Mouse (Mus musculus) embryonic stem cell, embryonic (primary cell): ENCODE data around the gene Arap1.

Experiments used
- CTCF ChIA-PET, 4 experiments: fragments of 300-600 bp in 2 of 4; fragments of 350-600 bp in 2 of 4; sonication (Branson Sonifier 250); formaldehyde crosslinking; loops; one replicate each; lab custom pipeline; 2022; ENCODE audit warnings: inconsistent platforms in 2 of 4; lab: Charles Lee
- POLR2A ChIA-PET, 4 experiments: fragments of 300-600 bp in 2 of 4; fragments of 350-600 bp in 2 of 4; sonication (Branson Sonifier 250); formaldehyde crosslinking; loops; one replicate each; lab custom pipeline; 2022; ENCODE audit warnings: antibody characterized with exemption in 4 of 4, inconsistent platforms in 1 of 4; lab: Charles Lee

Arap1 gene

DNA sequence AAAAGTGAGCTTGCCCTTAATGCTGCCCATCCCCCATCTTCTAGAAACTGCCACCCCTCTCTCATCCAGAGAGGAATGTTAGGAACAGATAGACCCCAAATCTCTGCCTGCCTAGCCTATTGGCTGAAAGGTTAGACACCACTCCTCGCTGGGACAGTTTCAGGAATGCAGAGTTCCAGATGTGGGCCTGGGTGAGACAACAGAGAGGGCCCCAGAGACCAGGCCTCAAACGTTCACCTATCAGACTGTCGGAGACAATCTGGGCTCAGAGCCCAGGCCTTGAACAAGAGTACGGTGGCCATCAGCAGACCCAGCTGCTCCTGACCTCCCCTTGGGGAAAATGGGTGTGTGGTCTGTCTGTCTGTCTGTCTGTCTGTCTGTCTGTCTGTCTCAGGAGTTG is 45.1 kb downstream of the Arap1 start:
- CTCF ChIA-PET: interaction anchor here (1.5 to 3.5 kb wide), 6 partner anchors 19 to 82 kb away, joined by 5 to 34 read pairs (median 14); no protein-coding TSS in a partner anchor
- POLR2A ChIA-PET: interaction anchor here in 2 of 4 experiments (0.6 to 1.8 kb wide), 6 partner anchors 9 to 97 kb away, joined by 3 to 8 read pairs (median 3); no protein-coding TSS in a partner anchor

DNA sequence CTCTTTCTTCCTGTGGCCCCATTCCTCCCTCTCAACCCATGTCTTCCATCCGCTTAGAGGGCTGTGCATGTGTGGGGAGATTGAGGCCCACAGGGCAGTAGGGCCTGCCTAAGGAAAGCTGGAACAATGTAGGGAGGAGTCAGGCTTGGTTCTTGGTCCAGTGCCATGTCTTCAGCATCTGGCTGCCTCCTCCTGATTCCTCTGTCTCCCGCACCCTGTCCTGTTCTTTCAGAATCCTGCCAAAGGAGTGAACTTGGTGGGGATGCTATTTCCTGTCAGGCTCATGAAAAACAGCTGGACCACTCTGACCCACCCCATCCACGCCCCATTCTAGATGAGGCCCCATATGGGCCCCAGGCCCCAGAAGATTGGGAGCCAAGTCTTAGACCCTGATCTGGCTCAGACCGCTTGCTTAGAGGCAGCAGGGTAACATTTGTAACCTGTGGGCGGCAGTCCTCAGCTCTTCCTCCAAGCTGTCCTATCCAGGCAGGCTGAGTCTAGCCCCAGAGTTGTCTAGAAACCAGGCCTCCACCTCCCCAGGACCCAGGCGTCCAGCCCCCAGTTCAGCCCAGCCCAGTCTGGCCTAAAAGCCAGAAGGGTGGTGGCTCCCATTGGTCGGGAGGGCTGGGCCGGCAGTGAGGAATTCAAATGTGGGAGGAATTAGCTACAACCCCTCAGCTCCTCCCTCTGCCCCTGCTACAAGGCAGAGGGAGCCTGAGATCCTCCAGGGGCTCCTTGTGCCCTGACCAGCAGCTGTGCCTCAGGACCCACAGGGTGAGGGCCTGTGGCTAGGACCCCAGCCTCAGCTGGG is 46.0 kb downstream of the Arap1 start:
- CTCF ChIA-PET: interaction anchor here (0.5 to 3.5 kb wide), 22 partner anchors 8 to 450 kb away, joined by 3 to 34 read pairs (median 4); partner anchors contain the start of genes Arap1 (in 1 of the 4) and Atg16l2 (in 1 of the 4)

DNA sequence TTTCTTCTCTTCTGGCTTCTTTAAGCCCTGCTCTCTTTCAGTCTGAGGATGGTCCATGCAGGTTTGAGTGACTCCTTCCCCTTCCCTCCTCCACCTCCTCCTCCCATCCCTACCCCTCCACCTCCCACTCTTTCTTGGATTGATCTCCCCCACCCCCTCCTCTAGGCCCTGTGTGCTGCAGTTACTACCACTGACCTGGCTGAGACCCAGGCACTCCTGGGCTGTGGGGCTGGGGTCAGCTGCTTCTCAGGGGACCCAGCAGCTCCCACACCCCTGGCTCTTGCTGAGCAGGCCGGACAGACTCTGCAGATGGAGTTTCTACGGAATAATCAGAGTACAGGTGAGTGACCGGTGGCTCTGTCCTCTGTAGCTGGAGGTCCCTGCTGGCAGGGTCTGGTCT is 46.7 kb downstream of the Arap1 start:
- POLR2A ChIA-PET: interaction anchor here in 3 of 4 experiments (0.7 to 1.7 kb wide), 20 partner anchors 8 to 688 kb away, joined by 3 to 8 read pairs (median 3); partner anchors contain the start of genes Atg16l2 (in 1 of the 3), Fam168a (in 1 of the 3) and Gm45837 (in 1 of the 3)

More for the DNA sequence above, 46.0 kb downstream of the Arap1 start:
- POLR2A ChIA-PET: interaction anchor here in 3 of 4 experiments (0.6 to 1.8 kb wide), 27 partner anchors 8 to 688 kb away, joined by 3 to 8 read pairs (median 3); partner anchors contain the start of genes Atg16l2 (in 1 of the 3), Clpb (in 1 of the 3), Fam168a (in 1 of the 3) and Gm45837 (in 1 of the 3)

DNA sequence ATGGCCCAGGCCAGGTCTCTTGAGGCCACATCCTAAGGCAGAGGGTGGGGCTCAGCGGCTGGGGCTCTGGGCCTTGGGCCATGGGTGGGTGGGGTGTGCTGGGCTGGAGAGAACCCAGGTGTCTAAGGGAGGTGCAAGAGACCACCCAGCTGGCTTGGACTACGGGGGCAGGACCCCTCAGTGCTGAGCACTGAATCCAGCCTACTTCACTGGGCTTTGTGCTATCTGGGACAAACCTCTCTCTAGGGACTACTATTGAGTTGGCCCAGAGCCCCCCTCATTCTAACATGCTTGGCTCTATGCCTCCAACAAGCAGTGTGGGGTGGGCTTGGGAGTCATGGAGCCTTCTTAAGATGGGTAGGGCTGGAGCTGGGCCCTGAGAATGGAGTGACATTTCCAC is 47.6 kb downstream of the Arap1 start:
- ChIA-PET POLR2A (interaction anchor here in 1 of 4 experiments (1.1 to 1.4 kb wide), 3 partner anchors 13 to 94 kb away, joined by 3 to 4 read pairs (median 3); partner anchors contain the start of gene Atg16l2), CTCF (interaction anchor here in 2 of 4 experiments (1.8 to 3.0 kb wide), 3 partner anchors 17 to 55 kb away, joined by 4 to 23 read pairs (median 9); no protein-coding TSS in a partner anchor)

More for the DNA sequence above, 46.7 kb downstream of the Arap1 start:
- CTCF ChIA-PET: interaction anchor here (0.7 to 3.5 kb wide), 19 partner anchors 9 to 450 kb away, joined by 3 to 34 read pairs (median 4); partner anchors contain the start of gene Arap1 (in 1 of the 4)

DNA sequence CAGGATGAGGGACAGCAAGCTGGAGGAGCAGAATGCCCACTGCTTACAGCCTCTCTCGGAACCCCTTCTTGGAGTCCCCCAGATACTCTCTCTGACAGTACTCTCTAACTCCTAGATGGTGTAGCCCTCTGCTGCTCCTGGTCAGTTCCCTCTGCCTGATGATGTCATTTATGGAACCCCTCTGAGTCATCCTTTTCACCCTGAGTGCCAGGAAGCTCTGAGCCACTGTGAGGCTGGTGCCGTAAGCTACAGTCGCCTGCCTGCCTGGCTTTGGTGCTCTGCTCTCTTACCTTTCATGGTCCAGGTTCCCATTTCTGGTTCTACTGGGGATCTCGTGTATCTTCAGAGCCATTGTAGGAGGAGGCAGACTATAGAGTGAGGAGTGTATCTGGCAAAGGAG is 49.3 kb downstream of the Arap1 start:
- CTCF ChIA-PET: interaction anchor here (1.0 to 8.0 kb wide), 8 partner anchors 15 to 336 kb away, joined by 3 to 52 read pairs (median 4); partner anchors contain the start of gene Gm45837 (in 1 of the 4)
- POLR2A ChIA-PET: interaction anchor here in 1 of 4 experiments (0.9 to 2.2 kb wide), 4 partner anchors 11 to 95 kb away, joined by 3 to 7 read pairs (median 4); partner anchors contain the start of gene Atg16l2

DNA sequence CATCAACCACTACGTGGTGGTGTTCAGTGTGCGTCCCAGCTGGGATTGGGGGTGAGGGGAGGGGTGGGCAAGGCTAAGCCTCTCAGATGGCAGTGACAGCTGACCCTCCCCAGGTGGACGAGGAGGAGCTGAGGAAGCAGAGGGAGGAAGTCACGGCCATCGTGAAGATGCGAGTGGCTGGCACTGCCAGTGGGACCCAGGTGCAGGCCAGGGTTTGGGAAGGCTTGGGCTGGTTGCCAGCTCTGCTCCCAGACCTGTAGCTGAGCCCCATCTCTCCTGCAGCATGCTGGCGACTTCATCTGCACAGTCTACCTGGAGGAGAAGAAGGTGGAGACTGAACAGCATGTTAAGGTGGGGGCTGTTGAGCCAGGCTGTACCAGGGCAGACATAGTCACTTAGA is 53.6 kb downstream of the Arap1 start:
- CTCF ChIA-PET: interaction anchor here in 3 of 4 experiments (1.0 to 8.0 kb wide), 5 partner anchors 11 to 91 kb away, joined by 3 to 52 read pairs (median 5); partner anchors contain the start of gene Gm45837 (in 1 of the 3)
- POLR2A ChIA-PET: no interaction called here

DNA sequence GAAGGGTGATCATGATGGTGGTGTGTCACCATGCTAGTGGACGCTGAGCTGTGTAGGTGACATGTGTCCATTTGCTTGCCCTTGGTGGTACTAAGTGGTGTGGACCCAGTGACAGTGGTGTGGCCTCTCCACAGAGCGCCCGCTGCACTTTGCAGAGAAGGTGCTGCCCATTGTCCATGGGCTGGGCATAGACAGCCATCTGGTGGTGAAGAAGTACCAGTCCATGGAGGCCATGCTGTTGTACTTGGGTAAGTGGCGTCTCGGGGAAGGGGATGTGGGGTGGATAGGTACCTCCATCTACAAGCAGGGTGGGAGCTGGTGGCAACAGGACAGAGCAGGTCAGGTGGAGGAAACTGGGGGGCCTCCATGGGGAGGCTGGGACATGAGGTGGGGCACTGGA is 56.0 kb downstream of the Arap1 start:
- POLR2A ChIA-PET: interaction anchor here in 1 of 4 experiments (1.6 kb wide), 1 partner anchor 8 kb away, joined by 5 read pairs; no protein-coding TSS in a partner anchor
- CTCF ChIA-PET: interaction anchor here (0.8 to 8.0 kb wide), 5 partner anchors 8 to 93 kb away, joined by 3 to 52 read pairs (median 8); partner anchors contain the start of gene Gm45837 (in 1 of the 4)

DNA sequence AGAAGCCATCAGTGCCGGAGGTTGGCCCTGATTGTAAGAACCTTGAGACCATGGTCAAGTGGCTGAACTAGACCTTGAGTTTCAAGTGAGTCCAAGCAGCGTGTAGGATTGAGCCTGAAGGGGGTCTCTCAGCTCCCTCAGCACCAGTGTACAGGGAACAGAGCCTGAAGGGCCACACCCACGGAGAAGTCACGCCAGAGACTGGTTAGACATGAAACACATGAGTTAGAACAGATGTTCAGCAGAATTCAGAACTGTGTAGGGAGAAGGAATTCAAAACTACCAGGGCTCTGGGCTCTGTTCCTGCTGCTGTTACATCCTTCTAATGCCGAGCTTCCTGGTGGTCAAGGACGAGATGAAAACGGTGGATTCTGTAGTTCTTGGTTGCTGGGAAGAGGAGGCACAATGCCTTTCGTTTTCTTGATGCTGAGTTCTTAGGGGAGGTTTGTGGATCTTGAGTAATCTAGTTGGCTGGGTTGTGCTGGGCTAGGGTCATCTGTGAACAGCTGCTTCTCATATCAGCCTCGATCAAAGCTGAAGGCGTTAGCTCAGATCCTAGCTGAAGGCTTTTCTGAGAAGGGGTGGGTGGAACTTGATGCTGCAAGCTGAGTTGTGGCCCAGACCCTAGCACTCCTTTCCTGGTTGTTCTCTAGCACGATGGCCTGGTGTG is 62.5 kb downstream of the Arap1 start, which contains the start of gene Gm45837:
Gene Gm45837, plus strand, starts transcription at position 620 of the 670 bp plus-strand sequence.
- CTCF ChIA-PET: interaction anchor here (0.5 to 7.5 kb wide), 8 partner anchors 10 to 210 kb away, joined by 3 to 116 read pairs (median 12); partner anchors contain the start of gene Pde2a (in 2 of the 4)
- POLR2A ChIA-PET: interaction anchor here in 1 of 4 experiments (1.2 to 2.0 kb wide), 3 partner anchors 10 to 88 kb away, joined by 3 to 6 read pairs (median 4); partner anchors contain the start of gene Pde2a

DNA sequence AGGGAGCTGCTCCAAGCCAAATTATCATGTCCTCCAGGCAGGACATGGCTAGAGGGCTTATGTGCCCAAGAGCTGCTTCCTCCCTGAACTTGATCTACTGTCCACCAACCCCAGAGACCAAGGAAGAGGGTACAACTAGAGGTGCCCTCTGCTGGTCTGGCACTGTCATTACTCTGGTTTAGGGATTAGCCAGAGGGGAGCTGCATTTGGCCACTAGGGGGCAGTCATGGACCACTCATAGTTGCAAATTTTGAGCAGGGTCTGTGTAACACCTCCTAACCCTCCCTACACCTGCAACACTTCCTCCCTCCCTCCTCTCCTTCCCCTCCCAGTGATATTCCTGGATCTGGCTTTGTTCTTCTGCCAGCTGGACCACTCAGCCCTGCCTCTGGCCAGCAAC is 64.9 kb downstream of the Arap1 start:
- POLR2A ChIA-PET: interaction anchor here in 3 of 4 experiments (0.6 to 2.0 kb wide), 10 partner anchors 10 to 111 kb away, joined by 3 to 8 read pairs (median 5); partner anchors contain the start of gene Atg16l2 (in 1 of the 3)

DNA sequence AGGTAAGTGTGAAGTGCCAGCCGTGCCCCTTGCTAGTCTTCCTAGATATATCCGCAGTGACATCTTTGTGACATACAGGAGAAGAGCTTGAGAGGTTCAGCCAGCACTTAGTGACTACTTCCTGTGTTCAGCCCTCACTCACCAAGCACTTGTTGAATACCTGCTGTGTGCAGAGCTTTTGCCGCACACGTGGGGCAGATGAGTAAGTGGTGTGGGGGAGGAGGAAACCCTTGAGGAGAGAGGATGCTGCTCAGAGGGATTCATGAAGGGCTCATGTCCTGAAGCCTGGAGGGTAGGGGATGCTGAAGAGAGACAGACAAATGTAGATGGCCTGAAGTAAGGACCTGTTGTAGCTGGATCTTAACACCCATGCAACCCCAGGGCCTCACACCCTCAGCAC is 66.3 kb downstream of the Arap1 start:
- ChIA-PET CTCF (interaction anchor here in 3 of 4 experiments (0.6 to 7.5 kb wide), 19 partner anchors 11 to 586 kb away, joined by 3 to 116 read pairs (median 3); partner anchors contain the start of genes Atg16l2 (in 1 of the 3) and Pde2a (in 1 of the 3)), POLR2A (interaction anchor here (0.6 to 1.6 kb wide), 5 partner anchors 12 to 298 kb away, joined by 3 to 5 read pairs (median 4); no protein-coding TSS in a partner anchor)

More for the DNA sequence above, 64.9 kb downstream of the Arap1 start:
- CTCF ChIA-PET: interaction anchor here (0.5 to 7.5 kb wide), 171 partner anchors 9 to 1896 kb away, joined by 3 to 116 read pairs (median 4); partner anchors contain the start of genes Pde2a (in 4 of the 4), Atg16l2 (in 3 of the 4), Arap1 (in 2 of the 4) and Art1 (in 1 of the 4)

DNA sequence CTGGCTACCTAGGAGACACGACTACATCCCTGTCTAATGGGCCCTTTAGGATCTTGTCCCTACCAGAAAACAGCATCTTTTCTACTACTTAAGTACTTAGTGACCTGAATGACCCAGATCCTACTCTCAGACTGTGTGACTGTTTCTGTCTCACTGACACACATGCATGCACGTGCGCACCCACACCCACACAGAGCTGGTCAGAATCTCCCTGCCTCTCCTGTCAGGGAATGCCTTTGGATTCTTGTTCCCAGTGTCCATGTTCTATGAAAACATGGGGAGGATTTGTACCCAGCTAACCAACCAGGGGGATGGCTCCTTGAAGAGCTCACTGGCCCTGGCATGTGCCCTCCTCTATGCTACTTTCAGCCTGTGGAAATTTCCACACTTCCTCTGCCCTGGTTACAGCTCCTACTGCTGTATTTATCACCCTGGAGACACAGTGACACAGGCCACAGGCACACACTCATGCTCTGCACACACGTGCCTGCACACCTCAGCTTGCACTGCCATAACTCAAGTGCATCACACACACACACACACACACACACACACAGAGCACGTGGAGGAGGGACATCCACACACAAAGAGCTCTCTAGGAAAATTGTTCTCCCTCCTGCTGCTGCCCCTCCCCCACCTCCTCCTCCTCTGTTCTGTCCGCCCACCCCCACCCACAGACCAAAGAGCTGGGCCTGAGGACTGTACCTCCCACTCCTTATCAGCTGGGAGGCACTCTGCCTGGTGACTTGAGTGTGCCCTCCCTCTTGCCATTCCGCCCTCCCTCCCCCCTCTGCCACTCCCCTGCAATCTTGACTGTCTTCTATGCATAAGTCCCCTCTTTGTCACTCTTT is 67.0 kb downstream of the Arap1 start:
- POLR2A ChIA-PET: interaction anchor here (0.6 to 1.6 kb wide), 12 partner anchors 10 to 422 kb away, joined by 3 to 5 read pairs (median 4); partner anchors contain the start of gene Arap1 (in 1 of the 4)
- CTCF ChIA-PET: interaction anchor here (0.5 to 7.5 kb wide), 27 partner anchors 10 to 619 kb away, joined by 3 to 116 read pairs (median 3); partner anchors contain the start of genes Atg16l2 (in 1 of the 4) and Pde2a (in 1 of the 4)

DNA sequence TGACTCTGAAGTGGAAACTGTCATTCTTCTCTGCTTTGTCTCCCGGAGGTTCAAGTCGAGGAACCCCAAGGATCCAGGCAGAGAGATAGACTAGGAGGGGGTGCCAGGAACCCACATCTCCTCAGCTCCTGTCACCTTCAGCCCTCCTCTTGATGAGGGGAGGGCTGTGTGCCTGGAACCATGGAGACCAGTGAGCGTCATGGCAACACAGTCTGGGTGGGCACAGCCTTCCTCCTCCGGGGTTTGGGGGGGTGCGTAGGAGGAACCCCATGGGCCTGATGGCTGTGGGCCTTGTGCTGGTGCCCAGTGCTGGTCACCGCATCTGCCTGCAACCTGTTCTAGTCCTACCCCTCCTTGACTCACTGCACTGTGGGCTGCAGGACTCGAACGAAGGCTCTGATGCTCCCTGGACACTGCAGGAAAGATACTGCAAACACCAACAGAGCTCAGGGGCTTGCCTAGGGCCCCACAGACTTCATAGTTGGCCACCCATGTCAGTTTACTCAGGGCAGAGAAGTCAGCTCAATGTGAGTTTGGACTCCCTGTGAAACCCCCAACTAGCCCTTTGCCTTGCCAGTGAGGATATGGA is 67.7 kb downstream of the Arap1 start:
- CTCF ChIA-PET: interaction anchor here (0.5 to 7.5 kb wide), 20 partner anchors 10 to 1243 kb away, joined by 3 to 116 read pairs (median 4); partner anchors contain the start of gene Pde2a (in 1 of the 4)
- POLR2A ChIA-PET: interaction anchor here in 3 of 4 experiments (0.6 to 1.6 kb wide), 10 partner anchors 9 to 421 kb away, joined by 3 to 5 read pairs (median 4); partner anchors contain the start of gene Arap1 (in 1 of the 3)

DNA sequence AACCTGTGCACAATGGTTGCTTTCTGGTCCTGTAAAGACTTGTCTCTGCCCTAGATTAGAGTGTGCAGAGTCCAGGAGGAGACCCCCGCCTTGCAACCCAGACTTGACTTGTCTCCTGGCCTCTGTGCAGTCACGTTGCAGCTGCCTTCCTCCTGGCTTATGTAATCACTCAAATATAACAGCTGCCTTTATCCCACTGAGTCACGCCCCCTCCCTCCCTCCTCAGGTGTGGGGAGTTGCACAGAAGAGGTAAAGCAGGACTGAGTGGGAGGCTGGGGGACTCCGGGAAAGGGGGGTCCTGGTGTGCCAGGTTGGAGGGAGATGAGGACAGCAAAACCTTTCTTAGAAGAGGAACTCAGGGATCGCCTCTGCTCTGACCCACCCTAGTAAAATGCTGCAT is 68.5 kb downstream of the Arap1 start:
- ChIA-PET POLR2A (interaction anchor here in 2 of 4 experiments (0.6 to 1.6 kb wide), 3 partner anchors 10 to 355 kb away, joined by 3 to 7 read pairs (median 4); no protein-coding TSS in a partner anchor), CTCF (interaction anchor here in 3 of 4 experiments (0.5 to 7.5 kb wide), 6 partner anchors 9 to 1244 kb away, joined by 3 to 116 read pairs (median 4); partner anchors contain the start of gene Pde2a (in 1 of the 3))

DNA sequence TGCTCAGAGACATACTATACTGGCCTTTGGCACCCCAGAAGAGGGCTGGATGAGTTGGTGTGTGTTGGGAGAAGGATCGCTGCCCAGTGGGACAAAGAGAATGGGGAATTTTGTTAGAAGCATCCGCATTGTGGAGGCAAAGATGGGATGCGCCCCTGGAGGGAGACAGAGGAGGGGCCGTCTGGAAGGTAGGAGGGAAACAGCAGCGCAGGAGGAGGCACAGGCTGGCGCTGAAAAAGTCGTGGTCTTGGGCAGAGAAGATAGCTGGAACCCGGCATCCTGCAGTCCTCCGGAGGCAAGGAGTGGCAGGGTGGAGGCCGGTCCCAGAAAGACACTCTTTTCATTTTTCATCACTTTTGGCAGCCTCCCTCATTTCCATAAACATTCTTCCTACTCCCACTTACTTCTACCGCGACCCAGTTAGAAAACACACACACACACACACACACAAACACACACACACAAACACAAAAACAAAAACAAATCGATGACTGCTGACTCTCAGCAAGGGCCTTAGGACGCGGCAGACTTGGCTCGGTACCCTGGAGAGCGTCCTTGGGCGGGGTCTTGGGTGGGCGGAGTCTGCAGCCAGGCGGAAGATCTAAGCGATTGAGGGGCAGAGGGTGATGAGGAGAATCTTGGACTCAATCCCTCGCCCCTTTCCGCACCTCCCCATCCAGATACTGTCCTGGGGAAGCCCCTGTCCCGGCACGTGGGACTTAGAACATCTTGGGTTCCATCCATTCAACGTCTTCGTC is 71.3 kb downstream of the Arap1 start:
- ChIA-PET CTCF (no interaction called here), POLR2A (interaction anchor here in 1 of 4 experiments (1.4 to 2.5 kb wide), 2 partner anchors 8 to 9 kb away, joined by 4 to 6 read pairs; partner anchors contain the start of gene Gm45837)
